Mouse (Mus musculus): Measurements from ENCODE around the gene Sec31b.
A peak's percentile ranks its signal among the peaks of the same experiment; 100 is the strongest.

Sec31b gene

DNA sequence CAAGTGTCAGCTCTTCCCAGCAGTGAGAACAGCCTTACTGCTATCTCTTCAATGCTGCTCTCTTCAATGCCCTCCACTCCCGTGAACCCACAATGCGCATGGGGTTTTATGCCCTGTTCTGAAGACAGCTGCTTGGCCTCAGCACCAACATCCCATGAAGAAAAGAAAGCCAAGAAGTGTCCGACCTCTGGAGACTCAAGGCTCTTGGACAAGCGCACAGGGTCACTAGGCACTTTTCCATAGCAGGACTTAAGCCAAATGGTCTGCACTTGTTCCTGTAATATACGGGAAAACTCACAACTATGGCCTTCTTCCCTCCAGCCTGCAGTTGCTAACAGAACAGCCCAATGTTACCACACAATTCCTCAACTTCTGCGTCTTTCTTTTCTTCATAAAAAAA lies 70.4 kb downstream of the Sec31b start:
- no peak for DNase-seq (ENCODE audit: low read depth, low spot score)

DNA sequence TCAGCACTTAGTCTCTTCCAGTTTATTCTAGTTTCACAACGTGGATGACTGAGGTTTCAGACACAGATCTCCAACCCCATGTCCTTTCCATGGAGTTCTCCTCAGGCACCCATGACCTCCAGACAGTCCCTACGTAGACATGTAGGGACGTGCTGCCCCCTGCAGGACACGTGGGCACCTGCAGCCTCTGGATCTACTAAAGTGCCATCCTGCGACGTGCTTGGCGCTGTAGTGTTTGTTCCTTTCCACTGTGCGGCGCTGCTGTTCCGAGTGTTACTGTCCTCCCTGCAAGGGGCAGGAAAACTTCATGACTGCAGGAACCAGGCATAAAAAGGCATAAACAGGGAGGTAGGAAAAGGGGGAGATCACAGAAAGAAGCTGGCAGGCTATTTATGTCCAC lies 71.5 kb downstream of the Sec31b start:
- peak; percentile 96 for DNase-seq (ENCODE audit: low read depth, low spot score)

Measured in ZHBTc4 (cell line).